Mouse (Mus musculus) liver, embryonic 14.5 days (tissue): Measurements from ENCODE around the gene Robo3. TPM values are rescaled to one million over a fixed set of nuclear protein-coding genes. Genes with fewer than 3 reads are reported as not detected.
A peak's percentile ranks its signal among the peaks of the same experiment; 100 is the strongest.

ENCODE experiments used
- ATAC-seq: fragments of 200-750 bp; cut with Nextera tagmentation; 2 replicates; pipeline ENCODE4 v1.8.0; 2017; ENCODE audit warnings: moderate number of reproducible peaks, mild to moderate bottlenecking, moderate library complexity; ENCODE audit not compliant: insufficient read depth
- DNase-seq, 3 experiments: peaks; one replicate each; pipeline ENCODE4 v3.0.0-alpha.2; 2012 to 2013; ENCODE audit warnings: low read depth in 3 of 3, low spot score in 3 of 3
- H3K27ac ChIP-seq: fragments of 300-500 bp; sonication (generic); 2 replicates; pipeline ENCODE4 v1.5.1; 2014; ENCODE audit warnings: moderate library complexity, mild to moderate bottlenecking, control low read depth, inconsistent platforms
- H3K27me3 ChIP-seq: fragments of 300-500 bp; sonication (generic); 2 replicates; pipeline ENCODE4 v1.6.1; 2014; ENCODE audit warnings: mild to moderate bottlenecking, low read length, moderate library complexity; ENCODE audit not compliant: control insufficient read depth, insufficient read depth
- H3K36me3 ChIP-seq: fragments of 300-500 bp; sonication (generic); replicated peaks from 2 replicates; pipeline ENCODE4 v1.6.1; 2014; ENCODE audit warnings: low read depth; ENCODE audit not compliant: control insufficient read depth, insufficient read depth
- H3K4me1 ChIP-seq, 2 experiments: fragments of 200-500 bp in 1 of 2; fragments of 300-500 bp in 1 of 2; sonication (generic) in 1 of 2; replicated peaks; 2 replicates each; pipeline ENCODE4 v1.6.1; 2012 to 2014; ENCODE audit warnings: antibody characterized with exemption in 1 of 2, inconsistent platforms in 1 of 2, low read length in 1 of 2; ENCODE audit not compliant: control insufficient read depth in 2 of 2, insufficient read depth in 2 of 2
- H3K4me2 ChIP-seq: fragments of 300-500 bp; sonication (generic); 2 replicates; pipeline ENCODE4 v1.6.1; 2014; ENCODE audit warnings: low read depth, mild to moderate bottlenecking, control low read depth, moderate library complexity
- H3K4me3 ChIP-seq, 2 experiments: fragments of 200-500 bp in 1 of 2; fragments of 300-500 bp in 1 of 2; sonication (generic) in 1 of 2; 2 replicates each; pipeline ENCODE4 v1.5.1; 2012 to 2014; ENCODE audit warnings: low read depth in 2 of 2, low read length in 2 of 2, mild to moderate bottlenecking in 2 of 2, control low read depth in 1 of 2, inconsistent platforms in 1 of 2, moderate library complexity in 1 of 2; ENCODE audit not compliant: insufficient read depth in 1 of 2
- H3K9ac ChIP-seq: fragments of 300-500 bp; sonication (generic); replicated peaks from 2 replicates; pipeline ENCODE4 v1.6.1; 2014; ENCODE audit warnings: mild to moderate bottlenecking, control low read depth, moderate library complexity
- H3K9me3 ChIP-seq: fragments of 300-500 bp; sonication (generic); 2 replicates; pipeline ENCODE4 v1.6.1; 2016; ENCODE audit warnings: low read length, mixed read lengths; ENCODE audit not compliant: control insufficient read depth
- CTCF ChIP-seq: IDR thresholded peaks from 2 replicates; pipeline ENCODE4 v1.5.1; 2016; ENCODE audit warnings: antibody characterized with exemption, low read depth, control low read depth
- EP300 ChIP-seq: IDR thresholded peaks from 2 replicates; pipeline ENCODE4 v1.6.1; 2016; ENCODE audit warnings: antibody characterized with exemption, low read depth
- WGBS: fragments of 180-500 bp; shearing (Covaris S2); extraction: QIAGEN DNeasy Blood & Tissue Kit; methylation state at CpG from one replicate; pipeline ENCODE4 v1.1.7; 2014; ENCODE audit not compliant: insufficient replicate concordance; 5-methylcytosine and 5-hydroxymethylcytosine counted together
- polyA plus RNA-seq, 2 experiments: library from polyadenylated mRNA; depleted of rRNA in 1 of 2; stranded (reverse) in 1 of 2; unstranded in 1 of 2; fragments of >200 nt; fragmentation: Nextera tagmentation in 1 of 2; extraction: Ambion mirVana in 1 of 2; gene quantifications; 2 replicates each; pipeline versions ENCODE4 v1.2.1 to v1.2.3; 2012 to 2014

Gene Robo3
- polyA plus RNA-seq, 2 experiments, result 0.05 to 0.25 TPM

DNA sequence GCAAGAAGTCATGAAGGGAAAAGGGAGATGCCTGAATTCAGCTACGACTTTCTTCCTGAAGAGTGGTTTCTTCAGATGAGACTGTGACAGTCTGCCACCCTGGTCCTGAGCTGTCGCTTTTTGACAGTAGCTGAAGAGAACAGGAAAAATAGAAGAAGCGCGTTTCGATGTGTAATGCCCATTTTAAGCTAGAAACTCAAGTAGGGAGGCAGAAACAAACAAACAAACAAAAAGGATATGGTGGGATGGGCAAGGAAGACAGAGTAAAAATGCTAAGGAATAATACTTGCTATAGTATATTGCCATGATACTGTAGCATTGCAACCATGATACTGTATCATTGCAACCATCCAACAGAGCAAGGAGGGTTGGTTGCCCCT lies 27.9 kb upstream of the Robo3 start:
- Histone ChIP-seq H3K27ac (no peak overlapping the region), H3K27me3 (peaks cover 66% of the 10 kb centered on the region)

DNA sequence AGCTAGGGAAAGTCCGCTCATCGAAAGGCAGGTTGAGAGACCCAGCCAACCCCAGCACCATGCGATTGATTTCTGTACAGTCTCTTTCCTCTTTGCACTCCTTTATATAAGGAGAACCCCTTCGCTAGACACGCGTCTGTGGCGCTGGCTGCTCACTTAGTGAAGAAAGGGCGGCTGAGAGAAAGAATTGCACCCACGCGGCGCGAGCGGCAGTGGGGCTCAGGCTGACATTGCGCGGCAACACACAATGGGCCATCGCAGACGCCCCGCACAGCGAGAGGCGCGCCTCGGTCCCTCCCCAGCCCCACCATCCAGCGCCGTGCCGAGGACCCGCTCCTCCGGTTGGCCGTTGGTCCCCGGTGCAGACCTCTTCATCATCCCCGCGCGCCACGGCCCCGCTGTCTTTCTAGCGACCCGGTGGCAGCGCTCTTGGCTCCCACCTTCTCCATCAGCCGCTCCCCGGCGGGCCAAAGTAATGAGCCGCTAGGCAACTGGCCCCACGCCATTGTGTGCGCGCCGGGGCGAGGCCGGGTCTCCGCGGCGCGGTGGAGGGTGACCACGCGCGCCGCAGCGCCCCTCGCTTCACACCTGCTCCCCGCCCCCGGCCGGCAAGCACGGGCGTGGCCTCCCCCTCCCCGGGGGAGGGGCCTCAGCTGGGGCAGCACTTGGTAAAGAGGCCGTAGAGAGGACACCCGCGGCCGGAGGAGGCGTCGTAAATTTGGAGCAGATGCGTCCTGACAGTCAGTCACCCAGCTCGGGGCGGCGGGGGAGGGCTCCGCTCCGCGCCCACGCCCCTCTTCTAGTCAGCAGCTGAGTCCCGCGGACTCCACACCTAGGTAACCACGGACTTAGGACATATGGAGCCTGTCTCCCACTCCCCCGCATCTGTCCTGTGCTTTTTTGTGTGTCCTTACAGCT lies 27.3 kb upstream of the Robo3 start:
- H3K27ac ChIP-seq, result no peak overlapping the region
- H3K4me2 ChIP-seq, result peak overlapping the region; percentile 47
- peaks cover 71% of the 10 kb centered on the region for H3K27me3 ChIP-seq
- TF ChIP-seq EP300 (no peak), CTCF (no peak)
- no peak overlapping the region for H3K9ac ChIP-seq
- no peaks in the 10 kb centered on the region for H3K9me3 ChIP-seq
- peak overlapping the region in 1 of 2 experiments; percentile 9; a peak in 2 of 4 replicates for H3K4me3 ChIP-seq
- DNase-seq, result no peak
- WGBS, result under 1% methylated on average over 81 of the region's 81 CpGs
- H3K4me1 ChIP-seq, result no peaks in the 10 kb centered on the region
- ATAC-seq, result no peak
- no peaks in the 10 kb centered on the region for H3K36me3 ChIP-seq

More for the DNA sequence above, 27.9 kb upstream of the Robo3 start:
- Histone ChIP-seq H3K9ac (no peak overlapping the region), H3K4me1 (no peaks in the 10 kb centered on the region), H3K4me2 (no peak overlapping the region), H3K36me3 (no peaks in the 10 kb centered on the region), H3K4me3 (no peak overlapping the region), H3K9me3 (no peaks in the 10 kb centered on the region)
- TF ChIP-seq CTCF (no peak), EP300 (no peak)
- WGBS, result 9% methylated on average over 5 of the region's 5 CpGs
- no peak for DNase-seq
- no peak for ATAC-seq

DNA sequence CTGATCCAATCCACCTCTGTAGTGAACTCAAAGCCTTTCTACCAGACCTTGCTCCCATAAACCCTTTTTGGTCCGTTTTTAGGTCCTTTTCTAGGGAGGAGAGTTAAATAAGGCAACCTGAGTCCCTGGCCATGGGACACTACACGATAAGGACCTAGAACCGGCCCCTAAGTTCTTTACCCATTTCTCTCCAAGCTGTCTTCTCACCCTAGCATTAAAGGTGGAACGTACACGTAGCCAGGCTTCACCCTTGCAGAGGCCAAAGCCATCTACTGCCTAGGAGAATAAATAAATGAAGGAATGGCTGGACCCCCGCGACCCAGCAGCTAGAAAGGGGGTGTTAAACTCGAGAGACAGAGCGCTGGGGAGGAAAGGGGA lies 26.6 kb upstream of the Robo3 start:
- H3K9me3 ChIP-seq, result no peaks in the 10 kb centered on the region
- H3K4me3 ChIP-seq, result no peak overlapping the region
- no peak overlapping the region for H3K27ac ChIP-seq
- H3K27me3 ChIP-seq, result peaks cover 75% of the 10 kb centered on the region
- no peaks in the 10 kb centered on the region for H3K36me3 ChIP-seq
- no peak for ATAC-seq
- H3K4me1 ChIP-seq, result no peaks in the 10 kb centered on the region
- no peak overlapping the region for H3K4me2 ChIP-seq
- no peak for TF ChIP-seq CTCF
- TF ChIP-seq EP300, result no peak
- H3K9ac ChIP-seq, result no peak overlapping the region
- 0% methylated on average over 9 of the region's 9 CpGs for WGBS
- no peak for DNase-seq

DNA sequence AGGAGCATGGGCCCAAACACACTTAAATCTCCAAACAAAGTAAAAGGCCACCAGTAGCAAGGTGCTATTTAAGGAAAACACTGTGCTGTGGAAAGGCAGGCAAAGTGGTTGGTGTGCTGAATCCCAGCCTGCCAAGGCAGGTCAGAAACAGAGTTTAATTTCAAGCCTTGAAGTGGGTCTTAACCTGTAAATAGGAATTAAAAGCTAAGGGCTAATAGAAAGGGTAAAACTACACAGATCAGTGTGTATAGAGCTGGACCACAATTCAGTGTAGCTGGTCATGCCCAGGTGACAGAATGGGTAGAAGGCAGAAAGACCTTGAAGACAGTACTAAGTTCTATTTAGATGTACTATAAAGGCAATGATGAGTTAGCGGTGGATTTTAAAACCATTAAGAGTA lies 24.1 kb upstream of the Robo3 start:
- Histone ChIP-seq H3K27ac (no peak overlapping the region), H3K4me2 (no peak overlapping the region), H3K27me3 (peaks cover 94% of the 10 kb centered on the region), H3K9me3 (no peaks in the 10 kb centered on the region), H3K4me3 (no peak overlapping the region), H3K9ac (no peak overlapping the region), H3K36me3 (no peaks in the 10 kb centered on the region), H3K4me1 (no peaks in the 10 kb centered on the region)
- ATAC-seq (no peak), DNase-seq (no peak)
- TF ChIP-seq EP300 (no peak), CTCF (no peak)
- WGBS, result 56% methylated on average over 1 of the region's 1 CpGs

DNA sequence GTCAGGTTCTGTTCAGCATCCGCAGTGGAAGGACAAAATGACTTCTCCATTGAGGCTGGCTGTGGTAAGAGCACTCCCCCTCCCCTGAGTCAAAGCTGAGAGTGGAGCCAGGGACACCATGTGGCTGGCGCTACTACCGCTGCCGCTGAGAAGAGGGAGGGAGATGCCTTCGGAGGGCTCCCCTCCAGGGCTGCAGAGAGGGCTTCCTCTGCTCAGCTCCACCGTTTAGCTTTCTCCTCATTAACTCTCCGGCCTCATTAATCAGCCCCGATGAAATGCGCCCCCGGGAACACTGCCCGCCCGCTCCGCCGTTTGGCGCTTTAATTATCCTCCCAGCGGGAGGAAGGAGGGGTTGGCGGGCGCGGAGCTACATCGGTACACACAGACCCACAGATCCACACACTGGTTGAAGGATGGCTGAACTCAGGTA lies 23.4 kb upstream of the Robo3 start:
- WGBS, result under 1% methylated on average over 20 of the region's 20 CpGs
- Histone ChIP-seq H3K4me3 (no peak overlapping the region), H3K27me3 (peaks cover 89% of the 10 kb centered on the region), H3K27ac (no peak overlapping the region), H3K9ac (no peak overlapping the region), H3K4me1 (no peaks in the 10 kb centered on the region), H3K36me3 (no peaks in the 10 kb centered on the region), H3K4me2 (no peak overlapping the region), H3K9me3 (no peaks in the 10 kb centered on the region)
- DNase-seq (no peak), ATAC-seq (no peak)
- TF ChIP-seq EP300, result no peak
- no peak for TF ChIP-seq CTCF
